Mouse (Mus musculus) lung, embryonic 14.5 days (tissue): ENCODE data around the gene Aldh3b3. TPM values are rescaled to one million over a fixed set of nuclear protein-coding genes. Genes with fewer than 3 reads are reported as not detected.

ENCODE experiments used
- ATAC-seq: fragments of 200-750 bp; cut with Nextera tagmentation; 2 replicates; pipeline ENCODE4 v1.8.0; 2017; ENCODE audit warnings: mild to moderate bottlenecking, moderate TSS enrichment, moderate library complexity; ENCODE audit not compliant: insufficient read depth
- DNase-seq: peaks from one replicate; pipeline ENCODE4 v3.0.0-alpha.2; 2015
- H3K27ac ChIP-seq: fragments of 300-500 bp; sonication (generic); 2 replicates; pipeline ENCODE4 v1.5.1; 2014; ENCODE audit warnings: low read depth, mild to moderate bottlenecking, moderate library complexity
- H3K27me3 ChIP-seq: fragments of 300-500 bp; sonication (generic); 2 replicates; pipeline ENCODE4 v1.6.1; 2014; ENCODE audit warnings: low read length, control low read depth; ENCODE audit not compliant: insufficient read depth
- H3K36me3 ChIP-seq: fragments of 300-500 bp; sonication (generic); 2 replicates; pipeline ENCODE4 v1.6.1; 2014; ENCODE audit warnings: control low read depth; ENCODE audit not compliant: insufficient read depth
- H3K4me1 ChIP-seq: fragments of 300-500 bp; sonication (generic); 2 replicates; pipeline ENCODE4 v1.6.1; 2014; ENCODE audit warnings: antibody characterized with exemption, control low read depth; ENCODE audit not compliant: insufficient read depth
- H3K4me2 ChIP-seq: fragments of 300-500 bp; sonication (generic); 2 replicates; pipeline ENCODE4 v1.6.1; 2014; ENCODE audit warnings: mild to moderate bottlenecking
- H3K4me3 ChIP-seq: fragments of 300-500 bp; sonication (generic); 2 replicates; pipeline ENCODE4 v1.5.1; 2014; ENCODE audit warnings: low read depth, low read length
- H3K9ac ChIP-seq: fragments of 300-500 bp; sonication (generic); 2 replicates; pipeline ENCODE4 v1.6.1; 2014
- H3K9me3 ChIP-seq: fragments of 300-500 bp; sonication (generic); 2 replicates; pipeline ENCODE4 v1.6.1; 2016; ENCODE audit warnings: low read depth, low read length, control low read depth
- CTCF ChIP-seq: IDR thresholded peaks from 2 replicates; pipeline ENCODE4 v1.5.1; 2016; ENCODE audit warnings: antibody characterized with exemption, low read depth
- WGBS: fragments of 180-500 bp; shearing (Covaris S2); extraction: QIAGEN DNeasy Blood & Tissue Kit; methylation state at CpG from one replicate; pipeline ENCODE4 v1.1.7; 2014; 5-methylcytosine and 5-hydroxymethylcytosine counted together
- polyA plus RNA-seq: library from polyadenylated mRNA; unstranded; fragments of >200 nt; fragmentation: Nextera tagmentation; extraction: Ambion mirVana; gene quantifications from 2 replicates; pipeline ENCODE4 v1.2.1, GENCODE M21; 2014

Gene Aldh3b3
- polyA plus RNA-seq, 1 experiment from 2014 or later = not detected

DNA sequence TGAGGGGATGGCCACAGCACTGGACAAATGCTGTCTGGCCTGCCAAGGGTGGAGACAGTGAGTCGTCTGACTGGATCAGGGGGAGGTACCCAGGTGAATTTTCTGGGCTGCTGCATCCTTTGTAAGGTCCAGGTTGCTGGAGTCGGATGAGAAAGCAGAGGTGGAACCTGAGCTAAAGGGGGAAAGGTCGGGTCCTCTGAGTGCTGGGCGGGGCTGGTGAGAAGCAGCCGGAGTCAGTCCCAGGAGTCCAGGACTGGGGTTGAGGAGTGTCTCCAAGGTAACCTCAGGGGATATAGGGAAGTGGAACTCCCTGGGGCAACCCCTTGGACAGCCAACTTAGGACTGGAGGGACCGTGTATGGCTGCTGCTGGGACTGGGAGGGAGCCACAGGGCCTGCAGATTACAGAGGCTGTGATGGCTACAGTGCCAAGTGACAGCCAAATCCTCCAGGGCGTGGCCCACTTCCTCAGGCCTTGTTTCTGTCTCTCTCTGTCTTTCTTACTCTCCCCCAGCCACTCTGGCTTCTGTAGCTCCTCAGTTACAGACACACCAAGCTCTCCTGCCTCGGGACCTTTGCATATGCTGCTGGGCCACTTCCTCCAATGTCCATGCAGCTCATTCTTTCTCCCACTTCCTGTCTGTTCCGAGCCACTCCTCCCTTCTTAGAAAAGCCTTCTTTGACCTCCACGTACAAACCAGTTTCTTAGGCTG, 35.6 kb upstream of the Aldh3b3 start:
- no peak for ATAC-seq
- peak overlapping the region; percentile 24; the same call in 1 of the 2 replicates for H3K27ac ChIP-seq
- no peak for TF ChIP-seq CTCF

DNA sequence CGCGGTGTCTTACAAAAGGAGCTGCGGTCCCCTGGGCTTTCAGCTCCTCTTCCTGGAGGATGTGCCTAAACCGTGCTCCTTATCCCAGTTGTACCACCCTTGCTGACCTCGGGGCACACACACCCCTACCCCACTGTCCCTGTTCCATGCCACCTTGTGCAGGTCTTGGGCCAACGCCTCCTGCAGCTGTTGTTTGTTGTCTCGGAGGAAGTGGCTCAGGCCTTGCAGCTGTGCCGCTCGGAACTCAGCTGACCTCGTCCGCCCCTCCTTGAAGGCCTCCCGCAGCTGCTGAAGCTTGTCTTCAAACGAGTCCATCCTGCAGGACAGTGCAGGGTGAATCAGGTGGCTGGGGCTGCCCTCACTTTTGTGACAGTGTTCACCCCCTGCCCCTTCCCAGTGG, 34.9 kb upstream of the Aldh3b3 start:
- no peaks in the 10 kb centered on the region for H3K36me3 ChIP-seq
- TF ChIP-seq CTCF = no peak
- H3K27ac ChIP-seq = peak overlapping the region; percentile 24; the same call in 1 of the 2 replicates

More for the DNA sequence above, 35.6 kb upstream of the Aldh3b3 start:
- Histone ChIP-seq H3K9ac (no peak overlapping the region), H3K9me3 (no peaks in the 10 kb centered on the region), H3K27me3 (no peaks in the 10 kb centered on the region), H3K4me3 (no peak overlapping the region), H3K36me3 (no peaks in the 10 kb centered on the region), H3K4me2 (no peak overlapping the region), H3K4me1 (no peaks in the 10 kb centered on the region)
- DNase-seq = no peak
- WGBS = 44% methylated on average over 10 of the region's 10 CpGs

DNA sequence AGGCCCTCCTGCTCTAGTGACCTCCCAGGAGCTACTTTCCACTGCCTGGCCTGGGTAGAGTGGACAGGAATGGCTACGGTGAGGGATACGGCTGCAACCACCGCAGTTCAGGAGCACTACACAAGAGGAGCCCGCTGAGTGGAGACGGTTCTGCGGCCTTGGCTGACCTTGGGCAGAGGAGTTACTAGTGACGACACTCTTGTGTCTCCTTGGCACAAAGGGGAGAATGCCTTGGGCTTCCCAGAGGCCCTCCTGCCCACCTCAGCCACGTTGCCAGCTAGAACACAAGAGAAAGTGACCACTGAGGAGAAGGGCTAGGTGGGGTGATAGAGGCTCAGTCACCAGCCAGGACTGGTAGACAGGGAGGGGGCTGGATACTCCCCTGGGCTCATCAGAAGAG, 34.3 kb upstream of the Aldh3b3 start:
- Histone ChIP-seq H3K27me3 (no peaks in the 10 kb centered on the region), H3K9me3 (no peaks in the 10 kb centered on the region), H3K36me3 (no peaks in the 10 kb centered on the region), H3K27ac (no peak overlapping the region), H3K9ac (no peak overlapping the region), H3K4me1 (0 out of 2 replicates have a peak, but pooled peaks cover 4% of the 10 kb centered on the region), H3K4me2 (no peak overlapping the region), H3K4me3 (no peak overlapping the region)
- WGBS = 75% methylated on average over 8 of the region's 8 CpGs
- DNase-seq (no peak), ATAC-seq (no peak)
- TF ChIP-seq CTCF = no peak

More for the DNA sequence above, 34.9 kb upstream of the Aldh3b3 start:
- ATAC-seq = 0 out of 2 replicates have a peak, but pooled peaks have one; percentile 23
- H3K27me3 ChIP-seq = no peaks in the 10 kb centered on the region
- peak; percentile 54 for DNase-seq
- H3K4me2 ChIP-seq = no peak overlapping the region
- WGBS = 33% methylated on average over 13 of the region's 13 CpGs
- H3K4me3 ChIP-seq = no peak overlapping the region
- H3K9me3 ChIP-seq = no peaks in the 10 kb centered on the region
- H3K4me1 ChIP-seq = no peaks in the 10 kb centered on the region
- no peak overlapping the region for H3K9ac ChIP-seq

DNA sequence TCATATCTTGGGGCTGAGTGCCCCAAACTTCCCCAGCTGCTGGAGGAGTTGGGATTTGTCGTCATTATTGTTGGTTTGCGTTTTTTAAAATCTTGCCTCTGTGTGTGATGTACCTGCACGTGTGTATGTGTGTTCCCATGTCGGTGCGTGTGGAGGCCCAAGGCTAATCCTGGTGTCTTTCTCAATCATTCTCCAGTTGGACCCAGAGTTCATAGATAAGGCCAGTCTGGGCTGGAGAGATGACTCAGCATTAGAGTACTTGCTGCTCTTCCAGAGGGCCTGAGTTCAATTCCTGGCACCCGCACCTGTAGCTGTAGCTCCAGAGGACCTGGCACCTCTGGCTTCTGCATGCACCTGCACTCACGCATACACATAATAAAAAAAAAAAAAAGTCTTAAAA, 33.6 kb upstream of the Aldh3b3 start:
- DNase-seq (no peak), ATAC-seq (no peak)
- Histone ChIP-seq H3K9me3 (no peaks in the 10 kb centered on the region), H3K4me1 (peaks cover 11% of the 10 kb centered on the region; the same call in 1 of the 2 replicates), H3K27ac (no peak overlapping the region), H3K4me3 (no peak overlapping the region), H3K27me3 (no peaks in the 10 kb centered on the region), H3K36me3 (no peaks in the 10 kb centered on the region), H3K9ac (no peak overlapping the region), H3K4me2 (no peak overlapping the region)
- TF ChIP-seq CTCF = no peak
- WGBS = 87% methylated on average over 7 of the region's 7 CpGs

DNA sequence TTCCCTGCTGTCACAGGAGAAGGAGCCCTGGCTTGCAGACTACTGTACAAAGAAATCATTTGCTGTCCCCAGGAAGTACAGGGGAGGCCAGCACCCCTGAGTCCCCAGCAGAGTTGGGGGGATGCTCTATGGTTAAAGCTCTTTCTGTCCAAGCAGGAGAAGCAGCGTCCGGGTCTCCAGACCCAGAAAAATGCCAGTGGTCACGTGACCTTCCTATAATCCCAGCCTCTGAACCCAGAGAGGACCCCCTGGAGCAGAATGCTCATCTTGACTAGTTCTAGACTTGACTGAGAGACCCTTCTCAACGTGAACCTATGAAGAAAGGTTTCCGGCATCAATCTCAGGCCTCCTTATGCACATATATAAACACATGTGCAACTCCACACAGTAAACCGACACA, 32.6 kb upstream of the Aldh3b3 start:
- H3K9ac ChIP-seq = no peak overlapping the region
- no peak overlapping the region for H3K27ac ChIP-seq
- no peaks in the 10 kb centered on the region for H3K36me3 ChIP-seq
- ATAC-seq (no peak), DNase-seq (no peak)
- no peak overlapping the region for H3K4me3 ChIP-seq
- H3K4me2 ChIP-seq = no peak overlapping the region
- 76% methylated on average over 6 of the region's 6 CpGs for WGBS
- no peaks in the 10 kb centered on the region for H3K27me3 ChIP-seq
- no peak for TF ChIP-seq CTCF
- peaks cover 16% of the 10 kb centered on the region for H3K4me1 ChIP-seq
- H3K9me3 ChIP-seq = no peaks in the 10 kb centered on the region

GRCm38 (mm10) chr19:3926279-3926678, 32.2 kb upstream of the Aldh3b3 start:
- peak; percentile 49 for TF ChIP-seq CTCF
- ATAC-seq = no peak
- 45% methylated on average over 3 of the region's 3 CpGs for WGBS

GRCm38 (mm10) chr19:3926685-3927084, 31.8 kb upstream of the Aldh3b3 start:
- H3K4me2 ChIP-seq = no peak overlapping the region
- peaks cover 16% of the 10 kb centered on the region for H3K4me1 ChIP-seq
- no peak overlapping the region for H3K4me3 ChIP-seq
- H3K27ac ChIP-seq = no peak overlapping the region
- no peaks in the 10 kb centered on the region for H3K27me3 ChIP-seq
- ATAC-seq (no peak), DNase-seq (no peak)
- H3K36me3 ChIP-seq = no peaks in the 10 kb centered on the region
- WGBS = 63% methylated on average over 6 of the region's 6 CpGs
- no peaks in the 10 kb centered on the region for H3K9me3 ChIP-seq
- no peak overlapping the region for H3K9ac ChIP-seq
- TF ChIP-seq CTCF = no peak

More at GRCm38 (mm10) chr19:3926279-3926678, 32.2 kb upstream of the Aldh3b3 start:
- H3K9me3 ChIP-seq = no peaks in the 10 kb centered on the region
- no peak overlapping the region for H3K4me2 ChIP-seq
- H3K27me3 ChIP-seq = no peaks in the 10 kb centered on the region
- H3K4me1 ChIP-seq = peaks cover 16% of the 10 kb centered on the region
- no peak overlapping the region for H3K9ac ChIP-seq
- no peak overlapping the region for H3K4me3 ChIP-seq
- no peak overlapping the region for H3K27ac ChIP-seq
- DNase-seq = peak; percentile 25
- no peaks in the 10 kb centered on the region for H3K36me3 ChIP-seq
